Mouse (Mus musculus) right cerebral cortex, postnatal 36 days (tissue): Measurements from ENCODE around the gene Zswim1.
"Not testable (repeated sequence)": the region's sequence is repeated elsewhere in the genome, so short reads cannot be mapped to it uniquely, and the experiment has no call there.

ENCODE experiments used
- DNase-seq, 2 experiments: peaks; one replicate each; pipeline ENCODE4 v3.0.0; 2022; ENCODE audit warnings: low spot score in 2 of 2, mixed read lengths in 1 of 2

Gene Zswim1

GRCm38 (mm10) chr2:164863411-164863810 is 40.9 kb downstream of the Zswim1 start:
- not testable (repeated sequence) for DNase-seq

GRCm38 (mm10) chr2:164864593-164864992 is 42.1 kb downstream of the Zswim1 start:
- DNase-seq, result no peak

- no peak for DNase-seq
Measured at GRCm38 (mm10) chr2:164866741-164867551, 44.5 kb downstream of the Zswim1 start.

- DNase-seq, result no peak
Measured at GRCm38 (mm10) chr2:164867566-164867965, 45.1 kb downstream of the Zswim1 start.

GRCm38 (mm10) chr2:164868491-164868890 is 46.0 kb downstream of the Zswim1 start:
- no peak for DNase-seq

- no peak for DNase-seq
Measured at GRCm38 (mm10) chr2:164871602-164872303, 49.3 kb downstream of the Zswim1 start.

- no peak for DNase-seq
Measured at GRCm38 (mm10) chr2:164873621-164874020, 51.1 kb downstream of the Zswim1 start.

GRCm38 (mm10) chr2:164874239-164874769 is 51.8 kb downstream of the Zswim1 start:
- no peak for DNase-seq

GRCm38 (mm10) chr2:164875648-164876047 is 53.2 kb downstream of the Zswim1 start:
- DNase-seq, result not testable (repeated sequence)
